Mouse (Mus musculus): Measurements from ENCODE around the gene Cdk14.

- no peak for TF ChIP-seq USF1 (IDR thresholded peaks at IDR 0.05; ENCODE audit: low read depth)
- TF ChIP-seq POLR2A (IDR thresholded peaks at IDR 0.05; ENCODE audit: insufficient read length, low read depth) = no peak
- TF ChIP-seq MAX (IDR thresholded peaks at IDR 0.05; ENCODE audit: low read depth) = no peak
- TF ChIP-seq TCF12 (IDR thresholded peaks at IDR 0.05; ENCODE audit: insufficient read depth, poor library complexity, severe bottlenecking) = no peak
These were observed 559.0 kb downstream of the Cdk14 start for GRCm38 (mm10) chr5:4861141-4861540.
